Mouse (Mus musculus) limb, embryonic 12.5 days (tissue): ENCODE data around the gene Fgf4. TPM values are rescaled to one million over a fixed set of nuclear protein-coding genes. Genes with fewer than 3 reads are reported as not detected.
"Not testable (repeated sequence)": the region's sequence is repeated elsewhere in the genome, so short reads cannot be mapped to it uniquely, and the experiment has no call there.

Source experiments
- ATAC-seq: fragments of 200-750 bp; cut with Nextera tagmentation; 2 replicates; pipeline ENCODE4 v1.8.0; 2017; ENCODE audit warnings: low read depth, moderate TSS enrichment; ENCODE audit not compliant: insufficient number of reproducible peaks, insufficient read depth, low FRiP score, low TSS enrichment
- H3K27ac ChIP-seq: fragments of 300-500 bp; sonication (generic); 2 replicates; pipeline ENCODE4 v1.5.1; 2016; ENCODE audit warnings: mild to moderate bottlenecking, moderate library complexity
- H3K27me3 ChIP-seq: fragments of 300-500 bp; sonication (generic); 2 replicates; pipeline ENCODE4 v1.6.1; 2016; ENCODE audit warnings: mild to moderate bottlenecking, moderate library complexity
- H3K36me3 ChIP-seq: fragments of 300-500 bp; sonication (generic); 2 replicates; pipeline ENCODE4 v1.6.1; 2016; ENCODE audit warnings: mild to moderate bottlenecking, moderate library complexity
- H3K4me1 ChIP-seq: fragments of 300-500 bp; sonication (generic); replicated peaks from 2 replicates; pipeline ENCODE4 v1.6.1; 2016
- H3K4me2 ChIP-seq: fragments of 300-500 bp; sonication (generic); 2 replicates; pipeline ENCODE4 v1.6.1; 2016; ENCODE audit warnings: mild to moderate bottlenecking, moderate library complexity
- H3K4me3 ChIP-seq: fragments of 300-500 bp; sonication (generic); replicated peaks from 2 replicates; pipeline ENCODE4 v1.5.1; 2016; ENCODE audit warnings: mild to moderate bottlenecking
- H3K9ac ChIP-seq: fragments of 300-500 bp; sonication (generic); replicated peaks from 2 replicates; pipeline ENCODE4 v1.6.1; 2016; ENCODE audit warnings: mild to moderate bottlenecking, moderate library complexity
- H3K9me3 ChIP-seq: fragments of 300-500 bp; sonication (generic); 2 replicates; pipeline ENCODE4 v1.6.1; 2016; ENCODE audit warnings: mild to moderate bottlenecking, moderate library complexity
- WGBS: fragments of 180-500 bp; shearing (Covaris S2); methylation state at CpG from one replicate; pipeline ENCODE4 v1.1.7; 2016; 5-methylcytosine and 5-hydroxymethylcytosine counted together
- polyA plus RNA-seq: library from polyadenylated mRNA; unstranded; fragments of >200 nt; fragmentation: Nextera tagmentation; extraction: Ambion mirVana; gene quantifications from 2 replicates; pipeline ENCODE4 v1.2.1, GENCODE M21; 2016

Fgf4 gene
- polyA plus RNA-seq, 1 experiment from 2014 or later, result 0.49 TPM

DNA sequence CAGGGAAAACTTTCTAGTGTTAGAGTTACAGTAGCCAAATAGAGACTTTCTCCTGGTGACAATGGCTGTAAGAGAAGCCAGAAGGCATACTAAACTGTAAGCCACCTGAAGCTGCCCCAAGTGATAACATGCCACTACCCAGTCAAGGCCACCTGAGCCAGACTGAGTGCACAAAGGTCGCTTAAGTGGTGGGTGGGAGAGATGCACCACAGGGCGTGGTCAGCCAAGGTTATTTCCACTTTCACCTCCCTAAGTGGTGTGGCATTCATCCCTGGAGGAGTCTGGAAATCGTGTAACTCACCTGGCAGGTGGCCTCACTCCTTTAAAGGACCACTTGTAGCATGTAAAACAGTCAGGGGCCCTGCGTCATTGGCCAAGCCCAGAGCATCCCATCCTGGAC is 20.0 kb downstream of the Fgf4 start:
- Histone ChIP-seq H3K4me1 (no peaks in the 10 kb centered on the region; the same call in 1 of the 2 replicates), H3K27me3 (peaks cover 57% of the 10 kb centered on the region), H3K4me3 (no peak overlapping the region), H3K27ac (no peak overlapping the region), H3K36me3 (no peaks in the 10 kb centered on the region), H3K4me2 (no peak overlapping the region), H3K9me3 (no peaks in the 10 kb centered on the region), H3K9ac (no peak overlapping the region)
- WGBS, result 62% methylated on average over 4 of the region's 4 CpGs
- no peak for ATAC-seq

DNA sequence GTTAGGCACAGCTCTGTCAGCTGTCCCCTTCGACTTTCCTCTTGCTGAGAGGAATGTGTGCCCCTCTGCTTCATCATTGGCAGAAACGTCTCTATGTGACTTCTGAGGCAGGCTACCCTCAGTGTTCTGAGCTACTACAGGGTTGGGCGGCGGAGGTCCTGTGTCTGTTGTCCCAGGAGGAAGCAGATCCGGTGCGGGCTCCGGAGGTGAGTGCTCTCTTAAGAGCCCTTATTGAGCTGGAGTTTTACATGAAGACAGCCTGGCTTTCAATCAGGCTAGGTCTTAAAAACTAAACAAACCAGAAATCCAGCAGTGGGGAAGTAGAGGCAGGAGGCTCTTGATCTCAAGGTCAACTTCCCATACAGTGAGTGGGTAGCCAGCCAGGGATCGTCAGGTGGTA is 20.4 kb downstream of the Fgf4 start:
- no peak overlapping the region for H3K4me2 ChIP-seq
- 81% methylated on average over 8 of the region's 8 CpGs for WGBS
- H3K27me3 ChIP-seq, result peaks cover 54% of the 10 kb centered on the region

DNA sequence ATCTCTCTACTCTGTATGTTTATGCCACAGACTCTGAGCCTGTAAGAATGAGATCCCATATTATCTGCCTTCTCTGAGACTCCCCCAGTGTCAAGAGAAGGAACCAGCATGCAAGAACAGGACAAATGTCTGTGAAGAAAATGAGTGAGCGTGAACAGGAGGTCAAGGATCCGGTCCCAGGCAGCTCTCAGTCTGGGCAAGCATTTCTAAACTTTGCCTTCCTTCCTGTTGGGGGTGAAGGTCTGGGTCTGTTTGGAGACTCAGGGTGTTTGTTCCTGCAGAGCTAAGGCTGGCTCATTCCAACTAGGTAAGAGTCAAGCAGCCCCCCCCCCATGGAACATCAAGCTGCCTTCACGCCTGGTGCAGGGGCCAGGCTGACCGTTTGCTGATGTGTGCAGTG is 25.3 kb downstream of the Fgf4 start:
- no peaks in the 10 kb centered on the region for H3K36me3 ChIP-seq
- WGBS, result 59% methylated on average over 4 of the region's 4 CpGs
- no peak overlapping the region for H3K27ac ChIP-seq
- no peaks in the 10 kb centered on the region for H3K4me1 ChIP-seq
- peaks cover 25% of the 10 kb centered on the region for H3K27me3 ChIP-seq
- H3K4me2 ChIP-seq, result no peak overlapping the region
- ATAC-seq, result no peak
- no peaks in the 10 kb centered on the region for H3K9me3 ChIP-seq
- H3K4me3 ChIP-seq, result no peak overlapping the region
- H3K9ac ChIP-seq, result no peak overlapping the region

More for the DNA sequence above, 20.4 kb downstream of the Fgf4 start:
- Histone ChIP-seq H3K36me3 (no peaks in the 10 kb centered on the region), H3K4me1 (no peaks in the 10 kb centered on the region), H3K9ac (no peak overlapping the region), H3K9me3 (no peaks in the 10 kb centered on the region), H3K27ac (no peak overlapping the region), H3K4me3 (no peak overlapping the region)
- no peak for ATAC-seq

DNA sequence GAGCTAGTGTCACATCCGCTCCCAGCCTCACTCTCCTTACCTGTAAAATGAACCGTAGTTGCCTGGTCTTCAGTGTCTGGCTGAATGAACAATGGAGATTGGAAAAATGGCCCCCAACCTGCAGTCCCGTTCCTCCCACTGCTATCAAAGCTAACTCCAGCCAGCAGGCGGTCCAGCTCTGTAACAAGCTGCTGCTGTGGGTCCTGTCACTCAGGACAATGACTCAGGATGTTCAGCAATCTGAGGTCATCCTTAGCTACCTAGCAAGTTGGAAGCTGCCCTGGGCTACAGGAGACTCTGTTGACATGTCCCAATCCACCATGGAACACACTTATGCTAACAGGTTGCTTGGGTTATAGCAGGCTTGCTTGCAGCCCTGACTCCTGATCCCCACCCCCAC is 26.0 kb downstream of the Fgf4 start:
- Histone ChIP-seq H3K27ac (no peak overlapping the region), H3K9ac (no peak overlapping the region), H3K9me3 (no peaks in the 10 kb centered on the region), H3K4me2 (no peak overlapping the region), H3K4me3 (no peak overlapping the region), H3K4me1 (no peaks in the 10 kb centered on the region), H3K36me3 (no peaks in the 10 kb centered on the region), H3K27me3 (peaks cover 25% of the 10 kb centered on the region; the same call in 1 of the 2 replicates)
- no peak for ATAC-seq
- WGBS, result 80% methylated on average over 4 of the region's 4 CpGs

DNA sequence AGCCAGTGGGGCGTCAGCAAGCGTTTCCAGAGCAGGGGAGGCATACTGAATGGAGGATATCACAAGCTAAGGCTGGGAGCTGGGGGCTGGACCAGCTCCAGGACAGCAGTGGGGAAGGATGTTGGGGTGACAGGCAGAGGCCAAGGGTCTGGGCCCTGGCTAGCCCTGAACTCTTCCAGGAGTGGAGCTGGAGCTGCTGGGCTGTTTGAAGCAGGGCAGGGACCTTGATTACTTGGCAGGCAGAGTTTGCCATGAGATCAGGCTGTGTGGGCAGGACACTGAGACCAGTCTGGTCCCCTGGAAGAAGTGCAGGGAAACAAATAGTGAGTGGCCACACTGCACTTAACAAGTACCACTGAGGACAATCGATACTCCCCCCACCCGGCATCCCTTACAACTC is 27.1 kb downstream of the Fgf4 start:
- no peak overlapping the region for H3K4me3 ChIP-seq
- H3K9me3 ChIP-seq, result no peaks in the 10 kb centered on the region
- 64% methylated on average over 4 of the region's 4 CpGs for WGBS
- ATAC-seq, result no peak
- peaks cover 27% of the 10 kb centered on the region; the same call in 1 of the 2 replicates for H3K27me3 ChIP-seq
- H3K4me2 ChIP-seq, result no peak overlapping the region
- no peak overlapping the region for H3K9ac ChIP-seq
- no peak overlapping the region for H3K27ac ChIP-seq
- H3K36me3 ChIP-seq, result no peaks in the 10 kb centered on the region
- H3K4me1 ChIP-seq, result no peaks in the 10 kb centered on the region

DNA sequence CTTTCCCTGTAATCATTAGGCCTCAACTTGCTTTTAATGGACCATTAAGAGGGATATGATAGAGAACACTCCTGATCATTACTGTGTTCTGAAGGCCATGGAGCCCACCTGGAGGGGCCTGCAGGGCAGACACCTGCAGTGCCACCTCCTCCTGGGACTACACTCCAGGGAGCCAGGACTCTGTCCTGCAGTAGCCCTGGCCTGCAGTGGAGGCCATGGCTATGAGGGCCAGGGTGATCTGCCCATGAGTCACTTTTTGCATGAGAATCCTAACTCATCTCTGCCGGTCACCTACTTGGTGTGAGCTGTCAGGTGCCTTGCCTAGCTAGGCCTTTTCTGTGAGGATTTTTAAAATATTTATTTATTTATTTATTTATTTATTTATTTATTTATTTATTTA is 31.2 kb downstream of the Fgf4 start:
- no peak for ATAC-seq

DNA sequence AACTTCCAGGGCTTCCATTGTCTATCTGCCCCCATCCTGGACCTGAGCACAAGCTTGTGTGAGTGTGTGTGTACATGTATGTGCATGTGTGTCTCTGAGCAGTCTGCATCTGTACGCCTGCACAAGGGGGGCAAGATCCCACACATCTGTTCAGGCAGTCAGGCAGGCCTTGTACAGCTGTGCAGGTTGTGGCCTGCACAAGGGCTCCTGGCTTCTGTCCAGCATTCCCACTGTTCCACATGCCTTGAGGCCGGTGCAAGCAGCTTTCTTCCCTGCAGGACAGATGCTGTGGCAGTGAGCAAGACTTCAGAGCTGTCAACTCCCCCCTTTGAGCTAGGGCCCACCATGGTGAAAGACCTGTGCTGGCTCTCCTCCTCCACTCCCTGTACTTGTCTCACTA is 35.9 kb downstream of the Fgf4 start:
- no peak overlapping the region for H3K9ac ChIP-seq
- no peaks in the 10 kb centered on the region for H3K36me3 ChIP-seq
- H3K27me3 ChIP-seq, result peaks cover 15% of the 10 kb centered on the region
- peak; percentile 80; the same call in 1 of the 2 replicates for ATAC-seq
- H3K4me1 ChIP-seq, result 0 out of 2 replicates have a peak, but pooled peaks cover 7% of the 10 kb centered on the region
- H3K4me3 ChIP-seq, result no peak overlapping the region
- H3K27ac ChIP-seq, result no peak overlapping the region
- H3K9me3 ChIP-seq, result no peaks in the 10 kb centered on the region
- 14% methylated on average over 2 of the region's 2 CpGs for WGBS
- H3K4me2 ChIP-seq, result no peak overlapping the region

More for the DNA sequence above, 31.2 kb downstream of the Fgf4 start:
- no peak overlapping the region for H3K4me2 ChIP-seq
- no peak overlapping the region for H3K9ac ChIP-seq
- 86% methylated on average over 1 of the region's 1 CpGs for WGBS
- no peaks in the 10 kb centered on the region for H3K36me3 ChIP-seq
- no peak overlapping the region for H3K4me3 ChIP-seq
- no peak overlapping the region for H3K27ac ChIP-seq
- H3K27me3 ChIP-seq, result peaks cover 21% of the 10 kb centered on the region; the same call in 1 of the 2 replicates
- H3K4me1 ChIP-seq, result 0 out of 2 replicates have a peak, but pooled peaks cover 5% of the 10 kb centered on the region
- H3K9me3 ChIP-seq, result no peaks in the 10 kb centered on the region

DNA sequence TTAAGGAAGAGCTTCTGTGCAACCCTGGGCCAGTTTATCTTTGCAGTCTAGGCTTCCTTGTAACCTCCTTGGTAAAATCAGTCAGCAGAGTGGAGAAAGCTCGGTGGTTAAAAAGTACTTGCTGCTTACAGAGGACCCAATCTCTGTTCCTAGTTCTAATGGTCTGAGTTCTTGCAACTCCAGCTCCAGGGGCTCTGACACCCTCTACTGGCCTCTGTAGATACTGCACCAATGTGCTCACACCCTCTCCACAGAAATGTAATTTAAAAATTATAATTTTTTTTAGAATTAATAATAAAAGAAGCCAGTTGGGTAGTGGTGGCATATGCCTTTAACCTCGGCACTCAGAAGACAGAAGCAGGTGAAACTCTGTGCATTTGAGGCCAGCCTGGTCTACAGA is 40.5 kb downstream of the Fgf4 start:
- H3K4me3 ChIP-seq, result no peak overlapping the region
- no peaks in the 10 kb centered on the region for H3K9me3 ChIP-seq
- H3K27ac ChIP-seq, result no peak overlapping the region
- H3K4me1 ChIP-seq, result peaks cover 13% of the 10 kb centered on the region
- no peaks in the 10 kb centered on the region for H3K36me3 ChIP-seq
- no peak overlapping the region for H3K4me2 ChIP-seq
- peaks cover 46% of the 10 kb centered on the region for H3K27me3 ChIP-seq
- no peak for ATAC-seq
- WGBS, result 85% methylated on average over 2 of the region's 2 CpGs
- H3K9ac ChIP-seq, result no peak overlapping the region

DNA sequence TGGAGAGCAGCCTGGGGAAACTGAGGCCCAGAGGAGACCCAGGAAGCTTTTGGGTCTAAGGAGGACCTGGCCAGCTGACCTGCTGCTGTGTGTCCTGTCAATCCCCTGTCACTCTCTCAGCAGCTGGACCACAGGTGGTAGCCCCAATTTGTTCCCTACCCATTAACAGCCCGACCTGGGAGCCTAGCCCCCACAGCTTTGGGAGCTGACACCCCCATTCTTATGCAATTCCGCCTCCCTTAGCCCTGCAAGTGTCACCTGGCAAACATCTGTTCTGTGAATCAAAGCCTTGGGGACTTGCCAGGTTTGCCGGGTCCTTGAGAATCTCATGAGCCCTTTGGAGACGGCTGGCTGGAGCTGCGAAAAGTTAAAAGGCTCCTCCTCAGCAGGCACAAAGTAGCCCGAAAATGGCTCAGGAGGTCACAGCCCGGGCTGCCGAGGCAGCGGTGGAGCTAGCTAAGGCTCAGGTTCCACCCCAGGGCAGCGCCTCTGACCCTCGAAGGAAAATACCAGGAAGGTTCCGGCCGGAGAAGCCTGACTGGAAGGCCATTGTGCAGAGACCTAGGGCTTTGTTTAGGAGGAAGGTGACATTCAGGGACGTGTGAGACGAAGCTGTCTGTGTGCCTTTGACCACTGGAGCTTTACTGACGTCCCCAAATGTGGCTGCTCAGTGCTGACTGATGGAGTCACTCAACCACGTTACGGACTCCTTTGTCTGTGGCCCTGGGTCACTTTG is 41.6 kb downstream of the Fgf4 start:
- 7% methylated on average over 18 of the region's 18 CpGs for WGBS

DNA sequence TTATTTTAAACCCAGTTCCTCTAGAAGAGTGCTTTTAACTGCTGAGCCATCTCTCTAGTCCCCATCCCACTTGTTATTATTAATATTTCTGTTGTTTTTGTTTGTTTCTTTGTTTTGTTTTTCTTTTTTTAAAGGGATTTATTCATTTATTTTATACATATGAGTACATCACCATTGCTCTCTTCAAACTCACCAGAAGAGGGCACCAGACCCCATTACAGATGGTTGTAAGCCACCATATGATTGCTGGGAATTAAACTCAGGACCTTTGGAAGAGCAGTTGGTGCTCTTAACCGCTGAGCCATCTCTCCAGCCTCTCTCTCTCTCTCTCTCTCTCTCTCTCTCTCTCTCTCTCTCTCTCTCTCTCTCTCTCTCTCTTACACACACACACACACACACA is 43.5 kb downstream of the Fgf4 start:
- 83% methylated on average over 1 of the region's 1 CpGs for WGBS
- not testable (repeated sequence) for ATAC-seq, H3K4me2 ChIP-seq, H3K36me3 ChIP-seq, H3K9ac ChIP-seq, H3K4me3 ChIP-seq, H3K27ac ChIP-seq, H3K9me3 ChIP-seq
- peaks cover 15% of the 10 kb centered on the region for H3K4me1 ChIP-seq
- peaks cover 64% of the 10 kb centered on the region for H3K27me3 ChIP-seq

More for the DNA sequence above, 41.6 kb downstream of the Fgf4 start:
- H3K9ac ChIP-seq, result 0 out of 2 replicates have a peak overlapping the region, but pooled peaks have one; percentile 23
- no peak overlapping the region for H3K4me3 ChIP-seq
- ATAC-seq, result no peak
- H3K27ac ChIP-seq, result no peak overlapping the region
- no peaks in the 10 kb centered on the region for H3K9me3 ChIP-seq
- H3K36me3 ChIP-seq, result no peaks in the 10 kb centered on the region
- peak overlapping the region; percentile 8; the same call in 1 of the 2 replicates for H3K4me2 ChIP-seq
- peaks cover 6% of the 10 kb centered on the region for H3K4me1 ChIP-seq
- peaks cover 47% of the 10 kb centered on the region for H3K27me3 ChIP-seq

DNA sequence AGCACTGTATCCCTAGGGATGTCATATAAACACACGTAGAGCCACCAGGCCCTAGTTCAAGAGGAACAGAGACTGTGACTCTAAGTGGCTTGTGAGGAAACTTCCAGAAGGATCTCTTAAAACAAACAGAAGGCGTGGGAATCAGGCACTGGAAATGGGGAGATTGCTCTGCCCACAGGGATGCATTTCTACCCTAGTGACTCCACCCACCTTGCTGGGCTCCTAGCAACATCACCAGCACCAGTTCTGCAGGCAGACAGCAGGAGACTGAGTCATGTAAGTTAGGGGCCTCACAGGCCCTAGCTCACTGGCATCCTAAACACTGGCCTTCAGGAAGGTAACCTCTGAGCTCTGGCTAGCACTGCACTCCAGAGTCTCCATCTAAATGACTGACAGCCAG is 44.7 kb downstream of the Fgf4 start:
- Histone ChIP-seq H3K9me3 (no peaks in the 10 kb centered on the region), H3K4me1 (peaks cover 27% of the 10 kb centered on the region), H3K27ac (no peak overlapping the region), H3K9ac (no peak overlapping the region), H3K4me3 (no peak overlapping the region), H3K27me3 (peaks cover 75% of the 10 kb centered on the region), H3K36me3 (no peaks in the 10 kb centered on the region), H3K4me2 (no peak overlapping the region)
- no peak for ATAC-seq
- WGBS, result 85% methylated on average over 2 of the region's 2 CpGs

DNA sequence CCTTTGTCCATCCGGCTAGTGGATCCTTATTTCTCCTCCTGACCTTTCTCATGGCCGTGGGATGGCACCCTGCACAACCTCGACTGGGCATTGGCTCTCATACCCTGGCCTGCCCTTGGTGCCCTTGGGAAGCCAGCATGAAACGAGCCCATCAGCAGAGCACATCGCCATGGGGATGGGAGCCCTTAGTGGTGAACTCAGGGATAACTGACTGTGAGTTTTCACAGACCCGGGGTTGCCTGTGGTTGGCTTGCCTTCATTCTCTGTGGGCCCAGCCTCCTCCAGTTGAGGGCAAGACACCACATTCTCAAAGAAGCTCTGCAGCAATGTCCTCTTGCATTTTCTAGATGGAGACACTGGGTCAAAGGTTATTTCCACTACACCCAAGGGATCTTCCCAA is 45.2 kb downstream of the Fgf4 start:
- Histone ChIP-seq H3K4me1 (peaks cover 28% of the 10 kb centered on the region), H3K4me2 (no peak overlapping the region), H3K9me3 (no peaks in the 10 kb centered on the region), H3K9ac (no peak overlapping the region), H3K27ac (no peak overlapping the region), H3K36me3 (no peaks in the 10 kb centered on the region), H3K4me3 (no peak overlapping the region), H3K27me3 (peaks cover 75% of the 10 kb centered on the region)
- no peak for ATAC-seq
- 46% methylated on average over 6 of the region's 6 CpGs for WGBS
